Mouse (Mus musculus) testis, adult 2 months (tissue): ENCODE data around the gene Il13.

ENCODE experiments used
- CTCF ChIP-seq: fragments of 200-500 bp; IDR thresholded peaks from 2 replicates; pipeline ENCODE4 v1.5.1; 2012; ENCODE audit warnings: low read depth, mild to moderate bottlenecking, inconsistent platforms, low read length, moderate library complexity; ENCODE audit not compliant: control insufficient read depth, insufficient read depth, insufficient replicate concordance
- POLR2A ChIP-seq: fragments of 200-500 bp; IDR thresholded peaks from 2 replicates; pipeline ENCODE4 v1.6.1; 2012; ENCODE audit warnings: low read depth, mild to moderate bottlenecking, inconsistent platforms, low read length, moderate library complexity; ENCODE audit not compliant: control insufficient read depth

DNA sequence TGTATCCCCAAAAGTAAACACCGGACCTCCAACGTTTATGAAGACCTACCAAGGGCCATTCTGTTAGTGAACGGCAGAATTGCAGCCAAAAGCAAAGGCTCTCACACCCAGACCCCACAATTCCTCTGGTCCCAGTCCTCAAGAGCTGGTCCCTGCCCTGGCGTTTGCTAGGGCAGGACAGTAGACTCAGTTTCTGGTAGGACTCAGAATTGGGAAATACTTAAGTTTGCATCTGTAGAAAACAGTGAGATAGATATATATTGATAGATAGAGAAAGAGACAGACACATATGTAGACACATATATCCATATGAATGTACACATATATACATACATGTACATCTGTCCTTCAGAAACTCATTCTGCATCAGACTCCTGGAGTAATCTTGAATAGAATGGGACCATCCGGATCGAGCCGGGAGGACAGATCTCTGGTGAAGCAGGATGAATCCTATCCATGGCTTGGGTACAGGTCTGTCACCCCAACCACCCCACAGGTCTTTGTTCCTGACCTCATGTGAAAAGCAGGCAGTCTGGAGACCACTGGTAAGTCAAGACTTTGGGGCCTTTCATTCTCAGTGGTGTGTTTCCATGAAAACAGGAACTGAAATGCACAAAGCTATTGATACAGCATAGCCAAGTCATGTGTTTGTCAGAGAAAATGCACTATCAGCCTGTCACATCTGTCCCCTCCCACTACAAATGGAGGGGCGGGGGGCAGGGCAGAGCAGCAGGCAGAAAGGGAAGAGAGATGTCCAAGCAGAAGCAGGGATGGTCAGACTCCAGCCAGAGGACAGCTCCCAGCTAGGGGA is 17.5 kb downstream of the Il13 start:
- no peak for TF ChIP-seq CTCF
- TF ChIP-seq POLR2A, result no peak
